Mouse (Mus musculus): ENCODE data around the gene 1810055G02Rik.

DNA sequence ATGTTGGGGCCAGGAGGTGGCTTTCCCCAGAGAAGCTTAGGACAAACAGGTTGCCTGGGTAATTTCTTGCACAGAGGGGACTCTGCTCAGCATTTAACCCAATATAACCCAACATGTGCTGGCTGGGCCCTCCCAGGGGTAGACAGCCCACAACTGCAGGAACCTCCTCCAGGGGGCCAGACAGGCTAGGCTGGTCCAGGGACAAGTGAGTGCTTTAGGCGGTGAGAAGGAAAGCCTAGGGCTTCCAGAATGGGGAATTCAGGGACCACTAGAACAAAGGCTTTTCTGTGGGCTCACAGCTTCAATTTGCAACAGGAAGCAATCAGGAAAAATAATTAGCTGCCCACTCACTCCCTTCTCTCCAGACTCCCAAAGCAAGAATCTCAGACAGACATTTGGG, 23.7 kb upstream of the 1810055G02Rik start:
- TF ChIP-seq CTCF (IDR thresholded peaks at IDR 0.05; ENCODE audit: low read depth, low read length) (no peak), GATA1 (IDR thresholded peaks at IDR 0.05; ENCODE audit: borderline replicate concordance, low read length) (no peak), POLR2AphosphoS5 (IDR thresholded peaks at IDR 0.05; ENCODE audit: insufficient replicate concordance, low read depth, low read length) (no peak)

Measured in G1E (cell line).